Mouse (Mus musculus) hindbrain, embryonic 13.5 days (tissue): ENCODE results near the gene Eml3. TPM values are rescaled to one million over a fixed set of nuclear protein-coding genes. Genes with fewer than 3 reads are reported as not detected.
"Not testable (repeated sequence)": the region's sequence is repeated elsewhere in the genome, so short reads cannot be mapped to it uniquely, and the experiment has no call there.

ENCODE experiments used
- ATAC-seq: fragments of 200-750 bp; cut with Nextera tagmentation; 2 replicates; pipeline ENCODE4 v1.8.0; 2017; ENCODE audit warnings: moderate TSS enrichment; ENCODE audit not compliant: low FRiP score
- H3K27ac ChIP-seq: fragments of 300-500 bp; sonication (generic); 2 replicates; pipeline ENCODE4 v1.5.1; 2015; ENCODE audit warnings: inconsistent platforms, mild to moderate bottlenecking, moderate library complexity
- H3K27me3 ChIP-seq: fragments of 300-500 bp; sonication (generic); 2 replicates; pipeline ENCODE4 v1.6.1; 2015; ENCODE audit warnings: mild to moderate bottlenecking, inconsistent platforms
- H3K36me3 ChIP-seq: fragments of 300-500 bp; sonication (generic); 2 replicates; pipeline ENCODE4 v1.6.1; 2015; ENCODE audit warnings: mild to moderate bottlenecking, inconsistent platforms
- H3K4me1 ChIP-seq: fragments of 300-500 bp; sonication (generic); replicated peaks from 2 replicates; pipeline ENCODE4 v1.6.1; 2015; ENCODE audit warnings: inconsistent platforms
- H3K4me2 ChIP-seq: fragments of 300-500 bp; sonication (generic); 2 replicates; pipeline ENCODE4 v1.6.1; 2015; ENCODE audit warnings: inconsistent platforms, mild to moderate bottlenecking, moderate library complexity
- H3K4me3 ChIP-seq: fragments of 300-500 bp; sonication (generic); 2 replicates; pipeline ENCODE4 v1.5.1; 2015; ENCODE audit warnings: mild to moderate bottlenecking, inconsistent platforms
- H3K9ac ChIP-seq: fragments of 300-500 bp; sonication (generic); 2 replicates; pipeline ENCODE4 v1.6.1; 2015; ENCODE audit warnings: mild to moderate bottlenecking, inconsistent platforms
- H3K9me3 ChIP-seq: fragments of 300-500 bp; sonication (generic); 2 replicates; pipeline ENCODE4 v1.6.1; 2016; ENCODE audit warnings: inconsistent platforms
- WGBS: fragments of 180-500 bp; shearing (Covaris S2); methylation state at CpG from one replicate; pipeline ENCODE4 v1.1.7; 2015; 5-methylcytosine and 5-hydroxymethylcytosine counted together
- polyA plus RNA-seq: library from polyadenylated mRNA; unstranded; fragments of >200 nt; fragmentation: Nextera tagmentation; extraction: Ambion mirVana; gene quantifications from 2 replicates; pipeline ENCODE4 v1.2.1, GENCODE M21; 2015

The Eml3 gene
- polyA plus RNA-seq, 1 experiment from 2014 or later = 9.4 TPM

GRCm38 (mm10) chr19:8896231-8896630, 33.1 kb upstream of the Eml3 start:
- H3K4me2 ChIP-seq, H3K27ac ChIP-seq, H3K4me3 ChIP-seq, H3K27me3 ChIP-seq, H3K9me3 ChIP-seq, ATAC-seq: not testable (repeated sequence)
- H3K9ac ChIP-seq = peak overlapping the region; percentile 77; the same call in 1 of the 2 replicates
- H3K36me3 ChIP-seq = peaks cover 24% of the 10 kb centered on the region
- 93% methylated on average over 5 of the region's 5 CpGs for WGBS
- peaks cover 54% of the 10 kb centered on the region for H3K4me1 ChIP-seq

GRCm38 (mm10) chr19:8897211-8897864, 32.0 kb upstream of the Eml3 start:
- H3K27ac ChIP-seq = peak overlapping the region; percentile 85
- peak overlapping the region; percentile 90 for H3K4me2 ChIP-seq
- whole genome bisulfite sequencing = 22% methylated on average over 21 of the region's 21 CpGs
- peak overlapping the region; percentile 77 for H3K9ac ChIP-seq
- peaks cover 56% of the 10 kb centered on the region for H3K4me1 ChIP-seq
- not testable (repeated sequence) for H3K9me3 ChIP-seq, H3K27me3 ChIP-seq
- peak; percentile 72 for ATAC-seq
- H3K36me3 ChIP-seq = peaks cover 29% of the 10 kb centered on the region
- peak overlapping the region; percentile 94 for H3K4me3 ChIP-seq

- Histone ChIP-seq H3K4me1 (peaks cover 54% of the 10 kb centered on the region), H3K9me3 (no peaks in the 10 kb centered on the region), H3K4me3 (peak within 1 kb of the TSS; percentile 94), H3K36me3 (peaks cover 34% of the 10 kb centered on the region), H3K27ac (peak within 1 kb of the TSS; percentile 90), H3K27me3 (no peaks in the 10 kb centered on the region), H3K4me2 (peak within 1 kb of the TSS; percentile 90), H3K9ac (peak within 1 kb of the TSS; percentile 93)
- WGBS = under 1% methylated on average over 53 of the region's 53 CpGs
- peak; percentile 98 for ATAC-seq
Measured at GRCm38 (mm10) chr19:8897865-8898495, 31.4 kb upstream of the Eml3 start, which contains the start of gene Ganab. Gene Ganab, plus strand, starts transcription at chr19:8898071.

- Histone ChIP-seq H3K9me3 (no peaks in the 10 kb centered on the region), H3K27ac (peak overlapping the region; percentile 90), H3K27me3 (no peaks in the 10 kb centered on the region), H3K9ac (peak overlapping the region; percentile 93), H3K4me2 (peak overlapping the region; percentile 90), H3K36me3 (peaks cover 40% of the 10 kb centered on the region), H3K4me3 (peak overlapping the region; percentile 94), H3K4me1 (peaks cover 49% of the 10 kb centered on the region)
- 15% methylated on average over 13 of the region's 13 CpGs for WGBS
- ATAC-seq = no peak
Measured at GRCm38 (mm10) chr19:8898576-8898975, 30.8 kb upstream of the Eml3 start.

- Histone ChIP-seq H3K4me2 (peak overlapping the region; percentile 90), H3K9ac (peak overlapping the region; percentile 93), H3K27me3 (no peaks in the 10 kb centered on the region), H3K27ac (no peak overlapping the region), H3K9me3 (no peaks in the 10 kb centered on the region), H3K36me3 (peaks cover 44% of the 10 kb centered on the region), H3K4me3 (peak overlapping the region; percentile 94), H3K4me1 (peaks cover 44% of the 10 kb centered on the region)
- WGBS = 65% methylated on average over 3 of the region's 3 CpGs
- ATAC-seq = no peak
Measured at GRCm38 (mm10) chr19:8899079-8899478, 30.3 kb upstream of the Eml3 start.

- H3K4me1 ChIP-seq = peaks cover 18% of the 10 kb centered on the region
- peaks cover 60% of the 10 kb centered on the region for H3K36me3 ChIP-seq
- no peak for ATAC-seq
- H3K27me3 ChIP-seq = no peaks in the 10 kb centered on the region
- H3K9ac ChIP-seq = no peak overlapping the region
- whole genome bisulfite sequencing = 95% methylated on average over 5 of the region's 5 CpGs
- H3K9me3 ChIP-seq = no peaks in the 10 kb centered on the region
- no peak overlapping the region for H3K4me3 ChIP-seq
- H3K4me2 ChIP-seq = no peak overlapping the region
- H3K27ac ChIP-seq = no peak overlapping the region
Measured at GRCm38 (mm10) chr19:8903412-8903811, 25.9 kb upstream of the Eml3 start.

- Histone ChIP-seq H3K4me2 (no peak overlapping the region), H3K4me1 (no peaks in the 10 kb centered on the region), H3K9ac (no peak overlapping the region), H3K4me3 (no peak overlapping the region), H3K27ac (no peak overlapping the region), H3K9me3 (no peaks in the 10 kb centered on the region), H3K36me3 (peaks cover 97% of the 10 kb centered on the region), H3K27me3 (no peaks in the 10 kb centered on the region)
- 90% methylated on average over 6 of the region's 6 CpGs for WGBS
- ATAC-seq = no peak
Measured at GRCm38 (mm10) chr19:8908531-8908930, 20.8 kb upstream of the Eml3 start.

GRCm38 (mm10) chr19:8911810-8912209, 17.5 kb upstream of the Eml3 start:
- Histone ChIP-seq H3K9ac (no peak overlapping the region), H3K27ac (no peak overlapping the region), H3K4me2 (no peak overlapping the region), H3K4me3 (no peak overlapping the region), H3K36me3 (peaks cover 100% of the 10 kb centered on the region), H3K4me1 (no peaks in the 10 kb centered on the region), H3K27me3 (no peaks in the 10 kb centered on the region), H3K9me3 (no peaks in the 10 kb centered on the region)
- 91% methylated on average over 5 of the region's 5 CpGs for WGBS
- ATAC-seq = no peak

- no peak overlapping the region for H3K4me3 ChIP-seq
- H3K4me2 ChIP-seq = no peak overlapping the region
- no peak for ATAC-seq
- peaks cover 80% of the 10 kb centered on the region for H3K36me3 ChIP-seq
- no peak overlapping the region for H3K27ac ChIP-seq
- no peak overlapping the region for H3K9ac ChIP-seq
- H3K27me3 ChIP-seq = no peaks in the 10 kb centered on the region
- 96% methylated on average over 3 of the region's 3 CpGs for WGBS
- H3K4me1 ChIP-seq = no peaks in the 10 kb centered on the region
- H3K9me3 ChIP-seq = no peaks in the 10 kb centered on the region
Measured at GRCm38 (mm10) chr19:8914212-8914611, 15.1 kb upstream of the Eml3 start.

- no peak for ATAC-seq
- no peak overlapping the region for H3K27ac ChIP-seq
- H3K36me3 ChIP-seq = peaks cover 40% of the 10 kb centered on the region
- no peak overlapping the region for H3K9ac ChIP-seq
- H3K9me3 ChIP-seq = no peaks in the 10 kb centered on the region
- no peak overlapping the region for H3K4me3 ChIP-seq
- WGBS = 98% methylated on average over 3 of the region's 3 CpGs
- H3K27me3 ChIP-seq = no peaks in the 10 kb centered on the region
- H3K4me2 ChIP-seq = no peak overlapping the region
- peaks cover 17% of the 10 kb centered on the region for H3K4me1 ChIP-seq
Measured at GRCm38 (mm10) chr19:8919000-8919399, 10.4 kb upstream of the Eml3 start.

GRCm38 (mm10) chr19:8919684-8920072, 9.7 kb upstream of the Eml3 start:
- no peak for ATAC-seq

GRCm38 (mm10) chr19:8920073-8920736, 9.1 kb upstream of the Eml3 start, which contains the start of gene B3gat3:
Gene B3gat3, plus strand, starts transcription at chr19:8920374.
- Histone ChIP-seq H3K27me3 (no peaks in the 10 kb centered on the region), H3K27ac (peak within 1 kb of the TSS; percentile 88), H3K9ac (peak within 1 kb of the TSS; percentile 89), H3K4me1 (peaks cover 17% of the 10 kb centered on the region), H3K9me3 (no peaks in the 10 kb centered on the region), H3K4me3 (peak within 1 kb of the TSS; percentile 84), H3K36me3 (peaks cover 30% of the 10 kb centered on the region), H3K4me2 (peak within 1 kb of the TSS; percentile 84)
- 3% methylated on average over 50 of the region's 50 CpGs for WGBS
- peak; percentile 97 for ATAC-seq

More at GRCm38 (mm10) chr19:8919684-8920072, 9.7 kb upstream of the Eml3 start:
- Histone ChIP-seq H3K4me1 (peaks cover 17% of the 10 kb centered on the region), H3K4me3 (peak overlapping the region; percentile 84), H3K9ac (no peak overlapping the region), H3K9me3 (no peaks in the 10 kb centered on the region), H3K27ac (peak overlapping the region; percentile 88), H3K36me3 (peaks cover 33% of the 10 kb centered on the region), H3K4me2 (peak overlapping the region; percentile 84), H3K27me3 (no peaks in the 10 kb centered on the region)
- 71% methylated on average over 6 of the region's 6 CpGs for WGBS
